Mouse (Mus musculus) liver, adult 2 months (tissue): ENCODE results near the gene Med19. TPM values are rescaled to one million over a fixed set of nuclear protein-coding genes. Genes with fewer than 3 reads are reported as not detected.

Source experiments
- DNase-seq: peaks from one replicate; pipeline ENCODE4 v3.0.0-alpha.2; 2011; ENCODE audit warnings: low read depth, low spot score; ENCODE audit errors: extremely low read depth
- H3K27ac ChIP-seq: fragments of 200-500 bp; replicated peaks from 2 replicates; pipeline ENCODE4 v1.5.1; 2012; ENCODE audit warnings: low read depth, mild to moderate bottlenecking, control low read depth, inconsistent platforms, low read length; ENCODE audit not compliant: insufficient read depth
- H3K27me3 ChIP-seq: fragments of 200-500 bp; 2 replicates; pipeline ENCODE4 v1.6.1; 2012; ENCODE audit warnings: mild to moderate bottlenecking, moderate library complexity, low read length, inconsistent platforms; ENCODE audit not compliant: control insufficient read depth, insufficient read depth
- H3K36me3 ChIP-seq: fragments of 200-500 bp; 2 replicates; pipeline ENCODE4 v1.6.1; 2012; ENCODE audit warnings: low read length, inconsistent platforms; ENCODE audit not compliant: control insufficient read depth, insufficient read depth
- H3K4me1 ChIP-seq: fragments of 200-500 bp; 2 replicates; pipeline ENCODE4 v1.6.1; 2011; ENCODE audit warnings: low read length; ENCODE audit not compliant: control insufficient read depth, insufficient read depth
- H3K4me3 ChIP-seq: fragments of 200-500 bp; 2 replicates; pipeline ENCODE4 v1.5.1; 2011; ENCODE audit warnings: low read depth, mild to moderate bottlenecking, control low read depth, low read length, moderate library complexity; ENCODE audit not compliant: insufficient read depth
- H3K79me2 ChIP-seq: fragments of 200-500 bp; 2 replicates; pipeline ENCODE4 v1.6.1; 2012; ENCODE audit warnings: inconsistent platforms, mild to moderate bottlenecking, low read length, moderate library complexity; ENCODE audit not compliant: control insufficient read depth, insufficient read depth
- H3K9ac ChIP-seq: fragments of 200-500 bp; 2 replicates; pipeline ENCODE4 v1.6.1; 2012; ENCODE audit warnings: low read depth, mild to moderate bottlenecking, control low read depth, inconsistent platforms, low read length
- CTCF ChIP-seq: fragments of 200-500 bp; IDR thresholded peaks from 2 replicates; pipeline ENCODE4 v1.5.1; 2011; ENCODE audit warnings: low read depth, low read length, control low read depth
- POLR2A ChIP-seq: fragments of 200-500 bp; IDR thresholded peaks from 2 replicates; pipeline ENCODE4 v1.6.1; 2011; ENCODE audit warnings: low read length, control low read depth; ENCODE audit not compliant: insufficient read depth; ENCODE audit errors: extremely low read depth
- WGBS: fragments of 180-500 bp; shearing (Covaris S2); methylation state at CpG from one replicate; pipeline ENCODE4 v1.1.7; 2018; 5-methylcytosine and 5-hydroxymethylcytosine counted together
- polyA plus RNA-seq: library from polyadenylated mRNA; depleted of rRNA; stranded (reverse); fragments of >200 nt; gene quantifications from 2 replicates; pipeline ENCODE4 v1.2.3, GENCODE M21; 2012
- total RNA-seq: library from RNA; depleted of rRNA; stranded (reverse); fragments of >200 nt; gene quantifications from 2 replicates; pipeline ENCODE4 v1.2.3, GENCODE M21; 2014

The Med19 gene
- total and polyA plus RNA-seq, 2 experiments: 5.5 to 7.9 TPM

- H3K27me3 ChIP-seq: no peaks in the 10 kb centered on the region
- WGBS: 10% methylated on average over 8 of the region's 8 CpGs
- no peaks in the 10 kb centered on the region for H3K36me3 ChIP-seq
- TF ChIP-seq POLR2A (no peak), CTCF (no peak)
- H3K4me1 ChIP-seq: peaks cover 9% of the 10 kb centered on the region
- no peak within 1 kb of the TSS for H3K4me3 ChIP-seq
- DNase-seq: no peak
- H3K9ac ChIP-seq: no peak within 1 kb of the TSS
- H3K79me2 ChIP-seq: no peaks in the 10 kb centered on the region
- no peak within 1 kb of the TSS for H3K27ac ChIP-seq
Measured at GRCm38 (mm10) chr2:84733579-84734300, 55.5 kb downstream of the Med19 start, which contains the start of gene Ypel4. TSS of gene Ypel4 (plus strand) at chr2:84734058.

- Histone ChIP-seq H3K27me3 (no peaks in the 10 kb centered on the region), H3K27ac (no peak overlapping the region), H3K4me3 (no peak overlapping the region), H3K9ac (no peak overlapping the region), H3K4me1 (peaks cover 9% of the 10 kb centered on the region), H3K79me2 (no peaks in the 10 kb centered on the region), H3K36me3 (no peaks in the 10 kb centered on the region)
- no peak for TF ChIP-seq POLR2A
- TF ChIP-seq CTCF: no peak
- WGBS: 6% methylated on average over 11 of the region's 11 CpGs
- DNase-seq: no peak
Measured at GRCm38 (mm10) chr2:84734351-84734864, 56.2 kb downstream of the Med19 start.

GRCm38 (mm10) chr2:84734919-84735318 lies 56.7 kb downstream of the Med19 start:
- H3K27ac ChIP-seq: no peak overlapping the region
- no peak for DNase-seq
- H3K79me2 ChIP-seq: no peaks in the 10 kb centered on the region
- TF ChIP-seq POLR2A (no peak), CTCF (no peak)
- 17% methylated on average over 2 of the region's 2 CpGs for WGBS
- peaks cover 9% of the 10 kb centered on the region for H3K4me1 ChIP-seq
- H3K27me3 ChIP-seq: no peaks in the 10 kb centered on the region
- no peak overlapping the region for H3K4me3 ChIP-seq
- no peak overlapping the region for H3K9ac ChIP-seq
- H3K36me3 ChIP-seq: no peaks in the 10 kb centered on the region

- Histone ChIP-seq H3K27me3 (no peaks in the 10 kb centered on the region), H3K79me2 (no peaks in the 10 kb centered on the region), H3K4me3 (no peak overlapping the region), H3K36me3 (no peaks in the 10 kb centered on the region), H3K4me1 (peaks cover 9% of the 10 kb centered on the region), H3K27ac (no peak overlapping the region), H3K9ac (no peak overlapping the region)
- 18% methylated on average over 7 of the region's 7 CpGs for WGBS
- DNase-seq: no peak
- no peak for TF ChIP-seq CTCF
Measured at GRCm38 (mm10) chr2:84735346-84735920, 57.2 kb downstream of the Med19 start.

GRCm38 (mm10) chr2:84736312-84737161 lies 58.3 kb downstream of the Med19 start:
- Histone ChIP-seq H3K27me3 (no peaks in the 10 kb centered on the region), H3K27ac (no peak overlapping the region), H3K4me3 (no peak overlapping the region), H3K36me3 (no peaks in the 10 kb centered on the region), H3K9ac (no peak overlapping the region), H3K79me2 (no peaks in the 10 kb centered on the region), H3K4me1 (peaks cover 11% of the 10 kb centered on the region)
- no peak for TF ChIP-seq POLR2A
- TF ChIP-seq CTCF: no peak
- no peak for DNase-seq
- WGBS: 7% methylated on average over 27 of the region's 27 CpGs
